Mouse (Mus musculus) midbrain, embryonic 11.5 days (tissue): Measurements from ENCODE around the gene Cxxc4. TPM values are rescaled to one million over a fixed set of nuclear protein-coding genes. Genes with fewer than 3 reads are reported as not detected.

Source experiments
- ATAC-seq: fragments of 200-750 bp; cut with Nextera tagmentation; 2 replicates; pipeline ENCODE4 v1.8.0; 2017; ENCODE audit warnings: moderate TSS enrichment, moderate library complexity; ENCODE audit not compliant: low FRiP score
- DNase-seq: peaks from one replicate; pipeline ENCODE4 v3.0.0; 2015; ENCODE audit warnings: low spot score; ENCODE audit errors: missing footprints
- H3K27ac ChIP-seq: fragments of 300-500 bp; sonication (generic); 2 replicates; pipeline ENCODE4 v1.5.1; 2014; ENCODE audit warnings: low read depth, low read length
- H3K27me3 ChIP-seq: fragments of 300-500 bp; sonication (generic); 2 replicates; pipeline ENCODE4 v1.6.1; 2014; ENCODE audit warnings: mild to moderate bottlenecking, low read length, moderate library complexity, mixed read lengths; ENCODE audit not compliant: control insufficient read depth, insufficient read depth
- H3K36me3 ChIP-seq: fragments of 300-500 bp; sonication (generic); 2 replicates; pipeline ENCODE4 v1.6.1; 2014; ENCODE audit warnings: mild to moderate bottlenecking, low read length, moderate library complexity, mixed read lengths; ENCODE audit not compliant: control insufficient read depth, insufficient read depth
- H3K4me1 ChIP-seq: fragments of 300-500 bp; sonication (generic); 2 replicates; pipeline ENCODE4 v1.6.1; 2014; ENCODE audit warnings: low read length; ENCODE audit not compliant: control insufficient read depth, insufficient read depth
- H3K4me2 ChIP-seq: fragments of 300-500 bp; sonication (generic); 2 replicates; pipeline ENCODE4 v1.6.1; 2014; ENCODE audit warnings: mild to moderate bottlenecking, moderate library complexity
- H3K4me3 ChIP-seq: fragments of 300-500 bp; sonication (generic); 2 replicates; pipeline ENCODE4 v1.5.1; 2014; ENCODE audit warnings: low read depth, low read length
- H3K9ac ChIP-seq: fragments of 300-500 bp; sonication (generic); 2 replicates; pipeline ENCODE4 v1.6.1; 2014; ENCODE audit warnings: low read length
- H3K9me3 ChIP-seq: fragments of 300-500 bp; sonication (generic); 2 replicates; pipeline ENCODE4 v1.6.1; 2016; ENCODE audit warnings: low read length; ENCODE audit not compliant: control insufficient read depth
- WGBS: fragments of 180-500 bp; shearing (Covaris S2); extraction: QIAGEN DNeasy Blood & Tissue Kit; methylation state at CpG from one replicate; pipeline ENCODE4 v1.1.7; 2014; 5-methylcytosine and 5-hydroxymethylcytosine counted together
- polyA plus RNA-seq: library from polyadenylated mRNA; unstranded; fragments of >200 nt; fragmentation: Nextera tagmentation; extraction: Ambion mirVana; gene quantifications from 2 replicates; pipeline ENCODE4 v1.2.1, GENCODE M21; 2014

Gene Cxxc4
- polyA plus RNA-seq, 1 experiment from 2014 or later: 35.6 TPM

DNA sequence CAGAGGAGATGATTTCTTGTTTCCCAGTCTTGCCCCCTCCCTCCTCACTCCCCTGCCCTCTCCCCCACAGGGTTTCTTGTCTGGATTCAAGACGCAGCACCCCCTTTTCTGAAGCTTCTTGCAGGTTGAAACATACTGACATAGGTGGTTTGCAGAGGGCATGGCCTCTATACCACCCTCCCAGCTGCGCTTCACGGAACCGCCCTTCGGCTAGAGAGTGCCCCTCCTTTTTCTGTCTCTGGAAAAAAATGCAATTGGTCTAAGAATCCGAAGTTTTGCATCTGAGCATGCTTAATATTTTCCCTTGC is 4.4 kb downstream of the Cxxc4 start:
- peak; percentile 91 for DNase-seq
- Histone ChIP-seq H3K9me3 (no peaks in the 10 kb centered on the region), H3K36me3 (peaks cover 3% of the 10 kb centered on the region; the same call in 1 of the 2 replicates), H3K4me1 (peaks cover 23% of the 10 kb centered on the region), H3K4me3 (peak overlapping the region; percentile 56), H3K9ac (peak overlapping the region; percentile 76), H3K27ac (peak overlapping the region; percentile 96), H3K27me3 (no peaks in the 10 kb centered on the region), H3K4me2 (peak overlapping the region; percentile 78)
- WGBS: 3% methylated on average over 6 of the region's 6 CpGs
- ATAC-seq: no peak

DNA sequence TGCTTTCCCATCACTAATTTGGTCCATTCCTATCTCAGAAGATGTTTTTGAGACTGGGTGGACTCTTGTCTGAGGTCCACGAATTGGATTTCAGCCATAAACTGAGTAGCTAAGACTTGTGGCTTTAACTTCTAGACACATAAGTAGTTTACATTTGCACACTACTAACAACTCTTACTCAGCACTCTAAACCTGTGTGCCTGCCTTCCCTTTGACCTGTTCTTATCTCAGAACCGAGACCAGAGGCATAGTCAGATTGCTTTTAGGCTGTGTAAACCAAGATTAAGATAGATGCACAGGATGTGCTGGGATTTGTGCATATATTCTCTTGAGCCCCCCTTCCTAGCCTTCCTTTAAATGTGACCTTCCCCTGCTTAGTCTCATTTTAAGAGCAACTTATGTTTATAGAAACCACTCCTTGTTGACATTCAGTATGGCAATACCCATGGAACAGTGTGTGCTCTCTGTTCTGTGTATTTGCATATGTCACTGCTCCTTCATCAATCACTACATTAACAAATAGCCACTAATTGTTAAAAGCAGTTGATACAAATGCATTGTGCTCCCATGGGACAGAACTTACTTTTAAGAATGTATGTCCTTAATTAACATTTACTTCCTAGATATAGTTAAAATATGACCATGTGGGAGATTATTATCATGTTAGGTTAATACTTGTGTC is 7.0 kb downstream of the Cxxc4 start:
- ATAC-seq: no peak
- peaks cover 23% of the 10 kb centered on the region for H3K4me1 ChIP-seq
- peak; percentile 83 for DNase-seq

DNA sequence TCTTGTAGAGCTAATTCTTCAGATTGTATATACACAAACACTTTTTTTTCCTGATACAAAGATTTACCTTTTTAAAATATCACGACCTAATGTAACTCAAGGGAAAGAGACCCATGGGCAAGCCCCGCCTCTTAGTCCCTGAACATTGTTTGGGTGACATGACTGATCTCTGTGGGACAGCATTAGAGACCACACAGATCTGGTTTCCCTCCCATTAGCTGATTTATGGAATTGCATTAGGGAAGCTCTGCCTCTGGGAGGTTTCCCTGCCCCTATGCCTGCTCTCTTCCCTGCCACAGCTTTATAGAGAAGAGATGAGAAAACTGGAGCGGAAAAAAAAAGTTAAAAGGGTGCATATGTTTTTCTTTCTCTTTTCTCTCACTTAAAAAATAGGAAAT is 7.6 kb downstream of the Cxxc4 start:
- peaks cover 3% of the 10 kb centered on the region; the same call in 1 of the 2 replicates for H3K36me3 ChIP-seq
- peak; percentile 66 for DNase-seq
- no peaks in the 10 kb centered on the region for H3K27me3 ChIP-seq
- H3K4me2 ChIP-seq: peak overlapping the region; percentile 21
- no peak overlapping the region for H3K27ac ChIP-seq
- 31% methylated on average over 3 of the region's 3 CpGs for WGBS
- H3K9me3 ChIP-seq: no peaks in the 10 kb centered on the region
- peaks cover 23% of the 10 kb centered on the region for H3K4me1 ChIP-seq
- no peak overlapping the region for H3K4me3 ChIP-seq
- no peak for ATAC-seq
- no peak overlapping the region for H3K9ac ChIP-seq

More for the DNA sequence above, 7.0 kb downstream of the Cxxc4 start:
- H3K27ac ChIP-seq: no peak overlapping the region
- peaks cover 3% of the 10 kb centered on the region; the same call in 1 of the 2 replicates for H3K36me3 ChIP-seq
- H3K9ac ChIP-seq: no peak overlapping the region
- H3K9me3 ChIP-seq: no peaks in the 10 kb centered on the region
- 78% methylated on average over 2 of the region's 2 CpGs for WGBS
- no peaks in the 10 kb centered on the region for H3K27me3 ChIP-seq
- peak overlapping the region; percentile 9; the same call in 1 of the 2 replicates for H3K4me3 ChIP-seq
- peak overlapping the region; percentile 51 for H3K4me2 ChIP-seq

DNA sequence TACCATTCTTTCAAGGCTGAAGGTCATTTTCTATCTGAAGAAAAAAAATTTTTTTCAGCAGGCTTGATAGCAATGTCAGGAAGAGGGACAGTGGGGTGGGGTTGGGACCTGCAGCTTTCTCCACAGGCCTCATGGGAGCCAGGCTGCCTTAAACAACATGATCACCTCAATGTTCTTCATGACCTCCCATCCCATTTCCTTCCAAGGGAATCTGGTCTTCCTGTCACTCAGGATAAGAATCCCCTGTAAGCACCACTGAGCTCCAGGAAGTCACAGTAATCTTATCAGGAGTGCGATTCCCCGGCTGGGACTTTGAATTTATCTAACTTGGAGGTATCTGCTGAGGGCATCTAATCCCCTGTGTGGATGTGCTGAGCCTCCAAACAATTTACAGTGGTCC is 17.9 kb downstream of the Cxxc4 start:
- no peak for ATAC-seq
- 31% methylated on average over 2 of the region's 2 CpGs for WGBS
- Histone ChIP-seq H3K27me3 (no peaks in the 10 kb centered on the region), H3K9me3 (no peaks in the 10 kb centered on the region), H3K4me3 (no peak overlapping the region), H3K4me1 (peaks cover 8% of the 10 kb centered on the region), H3K4me2 (no peak overlapping the region), H3K36me3 (no peaks in the 10 kb centered on the region), H3K27ac (no peak overlapping the region), H3K9ac (no peak overlapping the region)
- DNase-seq: no peak

DNA sequence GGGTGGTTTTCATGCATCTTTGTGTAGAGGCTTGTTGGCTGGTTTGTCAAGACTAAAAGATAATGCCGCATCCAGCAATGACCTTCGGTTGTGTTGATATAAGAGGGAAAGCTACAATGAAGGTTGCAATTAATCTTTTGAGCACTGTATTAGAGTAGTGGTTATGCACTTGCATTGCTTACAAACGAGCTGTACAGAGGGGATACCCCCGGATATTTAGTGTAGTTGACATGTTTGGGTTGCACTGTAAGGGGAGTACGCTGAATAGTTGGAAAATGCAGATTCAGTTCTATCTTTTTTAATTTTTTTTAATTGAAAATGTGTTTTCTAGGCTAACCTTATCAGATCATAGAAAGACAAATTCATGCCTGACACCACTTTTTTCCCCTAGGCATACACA is 22.4 kb downstream of the Cxxc4 start:
- Histone ChIP-seq H3K27ac (no peak overlapping the region), H3K9me3 (no peaks in the 10 kb centered on the region), H3K9ac (no peak overlapping the region), H3K27me3 (no peaks in the 10 kb centered on the region), H3K36me3 (no peaks in the 10 kb centered on the region), H3K4me3 (no peak overlapping the region), H3K4me1 (peaks cover 10% of the 10 kb centered on the region; the same call in 1 of the 2 replicates), H3K4me2 (no peak overlapping the region)
- no peak for DNase-seq
- ATAC-seq: 0 out of 2 replicates have a peak, but pooled peaks have one; percentile 30
- WGBS: 79% methylated on average over 5 of the region's 5 CpGs

DNA sequence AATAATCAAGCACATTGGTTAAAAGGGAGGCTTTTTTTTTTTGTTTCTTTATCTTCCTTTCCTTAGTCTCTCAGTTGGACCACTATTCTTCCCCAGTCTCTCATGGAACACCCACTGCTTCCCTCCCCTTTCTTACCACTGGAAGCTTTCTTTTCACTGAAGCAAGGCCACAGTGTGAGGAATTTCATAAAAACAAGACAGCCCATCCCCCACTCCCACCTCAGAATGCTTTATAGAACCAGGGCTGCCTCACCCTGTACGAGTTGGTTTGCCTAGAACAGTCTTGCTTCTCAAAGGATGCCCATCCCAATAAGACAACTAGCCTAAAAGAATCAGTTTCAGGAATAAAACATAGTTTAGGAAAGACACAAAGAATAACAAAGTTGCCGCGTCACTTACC is 23.0 kb downstream of the Cxxc4 start:
- peak; percentile 80 for ATAC-seq
- Histone ChIP-seq H3K9ac (no peak overlapping the region), H3K9me3 (no peaks in the 10 kb centered on the region), H3K4me2 (peak overlapping the region; percentile 20; the same call in 1 of the 2 replicates), H3K36me3 (no peaks in the 10 kb centered on the region), H3K4me1 (peaks cover 10% of the 10 kb centered on the region; the same call in 1 of the 2 replicates), H3K27ac (no peak overlapping the region; the same call in 1 of the 2 replicates), H3K4me3 (no peak overlapping the region), H3K27me3 (no peaks in the 10 kb centered on the region)
- WGBS: 33% methylated on average over 3 of the region's 3 CpGs
- no peak for DNase-seq

DNA sequence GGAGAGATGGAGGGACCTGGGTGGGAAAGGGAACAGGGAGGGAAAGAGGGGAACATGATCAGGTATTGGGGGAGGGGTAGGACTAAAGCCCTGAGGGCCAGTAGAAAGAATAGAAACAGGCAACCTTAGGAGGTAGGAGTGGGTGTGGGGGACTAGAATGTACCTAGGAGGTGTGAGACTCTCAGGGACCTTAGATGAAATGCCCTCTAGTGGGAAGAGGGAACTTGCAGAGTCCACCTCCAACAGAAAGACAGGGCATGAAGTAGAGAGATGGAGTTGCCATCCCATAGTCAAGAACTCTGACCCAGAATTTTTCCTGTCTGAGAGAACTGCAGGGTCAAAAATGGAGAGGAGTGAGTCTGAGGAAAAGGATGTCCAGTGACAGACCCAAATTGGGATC is 43.4 kb downstream of the Cxxc4 start:
- no peak overlapping the region for H3K27ac ChIP-seq
- H3K36me3 ChIP-seq: no peaks in the 10 kb centered on the region
- ATAC-seq: no peak
- peaks cover 18% of the 10 kb centered on the region for H3K4me1 ChIP-seq
- no peak for DNase-seq
- H3K4me3 ChIP-seq: no peak overlapping the region
- H3K9ac ChIP-seq: no peak overlapping the region
- H3K27me3 ChIP-seq: no peaks in the 10 kb centered on the region
- no peaks in the 10 kb centered on the region for H3K9me3 ChIP-seq
- no peak overlapping the region for H3K4me2 ChIP-seq

DNA sequence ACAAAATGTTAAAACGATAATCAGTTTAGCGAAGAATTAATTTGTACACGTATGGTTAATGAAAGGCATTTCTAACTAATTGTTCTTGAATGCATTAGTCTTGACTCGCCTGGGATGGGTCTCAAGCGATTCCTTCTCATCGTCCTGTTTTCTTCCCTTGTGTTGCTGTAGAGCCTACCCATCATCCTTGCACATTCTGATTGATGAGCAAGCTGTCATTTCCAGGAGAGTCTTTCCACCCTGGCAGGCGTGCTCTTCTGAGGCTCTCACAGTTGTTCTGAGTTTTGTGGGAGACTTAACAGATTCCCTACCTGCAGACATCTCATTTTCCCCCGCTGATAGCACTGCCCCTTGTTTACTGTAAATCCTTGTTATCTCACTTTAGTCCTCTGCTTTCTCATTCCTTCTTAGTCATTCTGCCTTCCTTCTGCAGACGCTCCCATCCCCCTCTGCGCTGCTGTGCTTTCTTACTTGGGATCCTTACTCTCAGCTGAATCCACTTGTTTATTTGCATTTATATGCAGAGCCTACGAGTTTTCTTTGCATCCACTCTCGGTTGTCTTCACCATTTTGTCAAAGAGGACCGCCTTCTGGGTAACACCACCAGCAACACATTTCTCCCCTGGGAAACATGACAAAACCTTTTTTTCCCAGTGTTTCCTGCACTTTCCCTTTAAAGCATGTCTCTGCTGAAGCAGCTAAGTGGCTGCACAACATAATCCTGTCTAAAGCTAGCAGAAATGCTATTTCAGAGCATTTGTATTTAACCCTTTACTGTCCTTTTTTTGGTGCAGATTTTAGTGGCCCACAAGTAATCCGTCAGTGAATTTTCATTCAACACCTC is 45.5 kb downstream of the Cxxc4 start:
- Histone ChIP-seq H3K4me3 (no peak overlapping the region), H3K27me3 (no peaks in the 10 kb centered on the region), H3K9me3 (no peaks in the 10 kb centered on the region), H3K9ac (peak overlapping the region; percentile 39), H3K4me2 (peak overlapping the region; percentile 34), H3K36me3 (no peaks in the 10 kb centered on the region), H3K4me1 (peaks cover 18% of the 10 kb centered on the region), H3K27ac (peak overlapping the region; percentile 52; the same call in 1 of the 2 replicates)
- DNase-seq (peak; percentile 86), ATAC-seq (peak; percentile 74)
- WGBS: 22% methylated on average over 14 of the region's 14 CpGs

DNA sequence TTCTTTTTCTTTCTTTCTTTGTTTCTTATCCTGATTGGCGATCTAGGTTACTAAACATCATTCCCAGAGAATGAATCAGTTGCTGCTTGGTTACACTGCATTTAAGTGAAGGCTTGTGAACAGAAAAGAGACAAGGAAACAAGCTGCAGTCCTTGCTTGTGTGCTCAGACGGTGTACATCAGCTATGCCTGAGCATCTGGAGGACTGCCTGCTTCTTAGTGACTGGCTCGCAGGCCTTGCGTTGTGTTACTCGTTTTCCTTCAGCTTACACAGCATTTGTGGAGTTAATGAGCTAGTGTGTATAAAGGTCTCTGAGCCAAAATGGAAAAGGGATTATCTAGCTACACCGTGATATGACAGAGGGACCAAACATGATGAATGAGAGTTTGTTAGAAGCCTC is 58.9 kb downstream of the Cxxc4 start:
- H3K27ac ChIP-seq: no peak overlapping the region; the same call in 1 of the 2 replicates
- no peak overlapping the region for H3K4me3 ChIP-seq
- no peak overlapping the region for H3K4me2 ChIP-seq
- H3K36me3 ChIP-seq: no peaks in the 10 kb centered on the region
- no peaks in the 10 kb centered on the region for H3K27me3 ChIP-seq
- DNase-seq (peak; percentile 82), ATAC-seq (no peak)
- H3K4me1 ChIP-seq: no peaks in the 10 kb centered on the region
- no peak overlapping the region for H3K9ac ChIP-seq
- no peaks in the 10 kb centered on the region for H3K9me3 ChIP-seq
- 54% methylated on average over 6 of the region's 6 CpGs for WGBS
